28 mouse cellular contexts compared by ENCODE assay signal in genomic region chr11:85461536-85461935, GRCm38 (mm10).
A peak's percentile ranks its signal among the peaks of the same experiment; 100 is the strongest.
DNase-seq lines count a peak whose midpoint lies in the region; ATAC-seq and TF ChIP-seq lines count a peak whose summit lies in the region.
"Had no signal": no experiment of that assay in that cellular context is flagged by ENCODE, and none has a peak within 500 bp of the region (broad histone marks: within the 10 kb centered on the region; RNA-seq: fewer than 3 reads in every experiment).

No protein-coding gene starts in this region.

- DNase-seq in hindbrain, postnatal 0 days (ENCODE audit: low spot score): peak; percentile 2
- DNase-seq in hindbrain, embryonic 10.5 days (ENCODE audit: low spot score): no peak
- peak; percentile 23 for DNase-seq in left cerebral cortex, adult 11 months (ENCODE audit: low spot score)
- no peak for DNase-seq in left cerebral cortex, postnatal 10 days (ENCODE audit: extremely low spot score in 1 of 2, low spot score in 2 of 2)
- DNase-seq in ES-E14 (ENCODE audit: low read depth, low spot score): peak; percentile 9
- peak; percentile 37 for DNase-seq in Muller cell, postnatal 12 days (ENCODE audit: inconsistent ontology term)
- no peak for DNase-seq in urinary bladder, postnatal 36 days (ENCODE audit: low spot score in 2 of 2)
- no peak for DNase-seq in liver, postnatal 0 days
- DNase-seq: adrenal gland, postnatal 14 days; cerebellum, postnatal 36 days; gastrocnemius, postnatal 36 days; heart, adult 2 months; heart, postnatal 14 days; kidney, adult 2 months; left cerebral cortex, postnatal 4 days; lung, postnatal 10 days; right cerebral cortex, postnatal 25 days; thymus, postnatal 14 days had no signal

- H3K4me1 ChIP-seq in hindbrain, postnatal 0 days (ENCODE audit: insufficient read depth, low read length): no peaks in the 10 kb centered on the region
- H3K4me1 ChIP-seq in hindbrain, embryonic 10.5 days (replicated peaks): no peaks in the 10 kb centered on the region
- no peaks in the 10 kb centered on the region for H3K4me1 ChIP-seq in ES-E14 (ENCODE audit: control insufficient read depth in 2 of 2, insufficient read depth in 2 of 2, low read length in 2 of 2, poor library complexity in 1 of 2)
- H3K4me1 ChIP-seq in liver, postnatal 0 days (ENCODE audit: insufficient read depth): no peaks in the 10 kb centered on the region
- H3K4me1 ChIP-seq: forebrain, embryonic 10.5 days; heart, embryonic 13.5 days; limb, embryonic 15.5 days; liver, embryonic 15.5 days; neural tube, embryonic 15.5 days had no signal

- 62% methylated on average over 7 of the region's 7 CpGs for WGBS in hindbrain, postnatal 0 days
- WGBS in hindbrain, embryonic 10.5 days: 87% methylated on average over 7 of the region's 7 CpGs
- 86% methylated on average over 7 of the region's 7 CpGs for WGBS in liver, postnatal 0 days (ENCODE audit: insufficient replicate concordance)

- TF ChIP-seq EP300 in liver, postnatal 0 days (IDR thresholded peaks at IDR 0.05; ENCODE audit: low read depth): no peak

- in situ Hi-C loops in ES-E14 (cut with MboI; ENCODE audit: low sequenced_read_pairs in 2 of 2, unreplicated experiment in 2 of 2): no loop called here

- H3K4me3 ChIP-seq in hindbrain, postnatal 0 days (ENCODE audit: low read length): no peak overlapping the region
- H3K4me3 ChIP-seq in hindbrain, embryonic 10.5 days: no peak overlapping the region
- H3K4me3 ChIP-seq in ES-E14 (ENCODE audit: insufficient read depth in 1 of 2, low read depth in 1 of 2, low read length in 2 of 2, poor library complexity in 1 of 2, severe bottlenecking in 1 of 2): no peak overlapping the region
- H3K4me3 ChIP-seq in liver, postnatal 0 days (ENCODE audit: low read depth, low read length): no peak overlapping the region
- H3K4me3 ChIP-seq: forebrain, embryonic 10.5 days; heart, adult 2 months; heart, embryonic 13.5 days; hindbrain, embryonic 13.5 days; limb, embryonic 15.5 days; liver, embryonic 15.5 days; midbrain, embryonic 10.5 days; neural tube, embryonic 15.5 days had no signal

- H3K4me2 ChIP-seq in hindbrain, postnatal 0 days (ENCODE audit: low read depth, low read length): no peak overlapping the region
- no peak overlapping the region for H3K4me2 ChIP-seq in liver, postnatal 0 days (ENCODE audit: low read depth, low read length)
- H3K4me2 ChIP-seq: heart, embryonic 13.5 days; hindbrain, embryonic 13.5 days; limb, embryonic 15.5 days; liver, embryonic 15.5 days; neural tube, embryonic 15.5 days had no signal

- H3K27ac ChIP-seq in hindbrain, postnatal 0 days: no peak overlapping the region
- no peak overlapping the region for H3K27ac ChIP-seq in hindbrain, embryonic 10.5 days
- H3K27ac ChIP-seq in ES-E14 (ENCODE audit: insufficient read depth, low read depth, low read length, poor library complexity, severe bottlenecking): no peak overlapping the region
- H3K27ac ChIP-seq in liver, postnatal 0 days (ENCODE audit: low read depth): no peak overlapping the region
- H3K27ac ChIP-seq: forebrain, embryonic 10.5 days; heart, adult 2 months; heart, embryonic 13.5 days; hindbrain, embryonic 13.5 days; kidney, postnatal 0 days; limb, embryonic 15.5 days; liver, embryonic 15.5 days; midbrain, embryonic 10.5 days; neural tube, embryonic 15.5 days had no signal

- no peaks in the 10 kb centered on the region for H3K36me3 ChIP-seq in hindbrain, postnatal 0 days (ENCODE audit: insufficient read depth, low read length)
- H3K36me3 ChIP-seq in hindbrain, embryonic 10.5 days: no peaks in the 10 kb centered on the region
- H3K36me3 ChIP-seq in ES-E14 (ENCODE audit: control insufficient read depth, insufficient read depth, low read length, poor library complexity, severe bottlenecking): no peaks in the 10 kb centered on the region
- no peaks in the 10 kb centered on the region for H3K36me3 ChIP-seq in liver, postnatal 0 days (replicated peaks; ENCODE audit: insufficient read depth, low read length)
- H3K36me3 ChIP-seq: forebrain, embryonic 10.5 days; heart, embryonic 13.5 days; hindbrain, embryonic 13.5 days; limb, embryonic 15.5 days; liver, embryonic 15.5 days; midbrain, embryonic 10.5 days; neural tube, embryonic 15.5 days had no signal

- H3K9ac ChIP-seq in hindbrain, postnatal 0 days (replicated peaks; ENCODE audit: low read length): no peak overlapping the region
- H3K9ac ChIP-seq in ES-E14 (ENCODE audit: insufficient read depth, low read depth, low read length, poor library complexity, severe bottlenecking): no peak overlapping the region
- H3K9ac ChIP-seq in liver, postnatal 0 days (replicated peaks): no peak overlapping the region
- H3K9ac ChIP-seq: heart, embryonic 13.5 days; hindbrain, embryonic 13.5 days; limb, embryonic 15.5 days; liver, embryonic 15.5 days; neural tube, embryonic 15.5 days had no signal

- no peaks in the 10 kb centered on the region for H3K9me3 ChIP-seq in hindbrain, postnatal 0 days (ENCODE audit: low read length)
- no peaks in the 10 kb centered on the region for H3K9me3 ChIP-seq in hindbrain, embryonic 10.5 days
- H3K9me3 ChIP-seq in ES-E14 (ENCODE audit: control insufficient read depth, insufficient read depth, low read depth, low read length): no peaks in the 10 kb centered on the region
- H3K9me3 ChIP-seq in liver, postnatal 0 days (ENCODE audit: low read length): no peaks in the 10 kb centered on the region
- H3K9me3 ChIP-seq: forebrain, embryonic 10.5 days; heart, embryonic 13.5 days; hindbrain, embryonic 13.5 days; limb, embryonic 15.5 days; liver, embryonic 15.5 days; midbrain, embryonic 10.5 days; neural tube, embryonic 15.5 days had no signal

- no peak for TF ChIP-seq CTCF in hindbrain, postnatal 0 days (IDR thresholded peaks at IDR 0.05; ENCODE audit: low read depth)
- TF ChIP-seq CTCF in liver, postnatal 0 days (IDR thresholded peaks at IDR 0.05; ENCODE audit: low read depth): no peak

- no peak for ATAC-seq in hindbrain, postnatal 0 days
- no peak for ATAC-seq in liver, postnatal 0 days
- ATAC-seq: forebrain, embryonic 16.5 days; inflammation-experienced regulatory T-cells, adult 6 months had no signal

- intact Hi-C loops in left cerebral cortex, postnatal 10 days (cut with DNase I): no loop called here

- no peaks in the 10 kb centered on the region for H3K27me3 ChIP-seq in hindbrain, postnatal 0 days (ENCODE audit: insufficient read depth, low read length)
- no peaks in the 10 kb centered on the region for H3K27me3 ChIP-seq in hindbrain, embryonic 10.5 days (ENCODE audit: insufficient read depth, poor library complexity, severe bottlenecking)
- no peaks in the 10 kb centered on the region for H3K27me3 ChIP-seq in liver, postnatal 0 days (ENCODE audit: insufficient read depth, low read length)
- H3K27me3 ChIP-seq: heart, embryonic 13.5 days; hindbrain, embryonic 13.5 days; limb, embryonic 15.5 days; liver, embryonic 15.5 days; neural tube, embryonic 15.5 days had no signal

TF ChIP-seq in ES-E14, 5 proteins besides CTCF, POLR2A, EP300 and RAD21:
- no peak for TF ChIP-seq ZC3H11A (IDR thresholded peaks at IDR 0.05; ENCODE audit: borderline replicate concordance, low read depth, low read length)
- TF ChIP-seq ZNF384 (IDR thresholded peaks at IDR 0.05; ENCODE audit: low read depth, low read length): no peak
- no peak for TF ChIP-seq MAFK (IDR thresholded peaks at IDR 0.05; ENCODE audit: insufficient read depth, low read depth, low read length)
- no peak for TF ChIP-seq CHD2 (IDR thresholded peaks at IDR 0.05; ENCODE audit: low read depth, low read length)
- no peak for TF ChIP-seq HCFC1 (IDR thresholded peaks at IDR 0.05; ENCODE audit: borderline replicate concordance, insufficient read depth, low read length)

Comparison
In these comparisons a context has a peak if more than half of its experiments do, and no peak if none do; other contexts are left out.
1. DNase-seq: peak in hindbrain, postnatal 0 days (single experiment), left cerebral cortex, adult 11 months (single experiment), ES-E14 (single experiment) and Muller cell, postnatal 12 days (single experiment); none in hindbrain, embryonic 10.5 days (single experiment), left cerebral cortex, postnatal 10 days (0 of 2), urinary bladder, postnatal 36 days (0 of 2) and liver, postnatal 0 days (single experiment).